Mouse (Mus musculus) left cerebral cortex, adult 9 months (tissue): Measurements from ENCODE around the gene Pramel7.
"Not testable (repeated sequence)": the region's sequence is repeated elsewhere in the genome, so short reads cannot be mapped to it uniquely, and the experiment has no call there.

Experiments used
- DNase-seq, 2 experiments: peaks; one replicate each; pipeline ENCODE4 v3.0.0; 2022; ENCODE audit warnings: low spot score in 2 of 2

Pramel7 gene

DNA sequence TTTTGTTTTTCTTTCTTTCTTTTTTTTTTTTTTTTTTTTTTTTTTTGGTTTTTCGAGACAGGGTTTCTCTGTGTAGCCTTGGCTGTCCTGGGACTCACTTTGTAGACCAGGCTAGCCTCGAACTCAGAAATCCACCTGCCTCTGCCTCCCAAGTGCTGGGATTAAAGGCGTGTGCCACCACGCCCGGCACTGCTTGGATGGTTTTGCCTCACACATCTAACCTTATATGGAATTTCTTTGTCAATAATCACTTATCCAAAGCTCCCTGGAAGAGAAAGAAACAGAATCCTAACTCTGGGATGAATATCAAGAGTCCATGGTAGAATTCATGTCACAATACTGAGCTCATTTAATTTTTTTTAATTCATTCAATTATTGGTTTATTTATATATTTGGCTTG is at the start of gene Pramel7:
TSS of gene Pramel7 (minus strand) at position 101 of the 400 bp plus-strand sequence.
- not testable (repeated sequence) for DNase-seq

DNA sequence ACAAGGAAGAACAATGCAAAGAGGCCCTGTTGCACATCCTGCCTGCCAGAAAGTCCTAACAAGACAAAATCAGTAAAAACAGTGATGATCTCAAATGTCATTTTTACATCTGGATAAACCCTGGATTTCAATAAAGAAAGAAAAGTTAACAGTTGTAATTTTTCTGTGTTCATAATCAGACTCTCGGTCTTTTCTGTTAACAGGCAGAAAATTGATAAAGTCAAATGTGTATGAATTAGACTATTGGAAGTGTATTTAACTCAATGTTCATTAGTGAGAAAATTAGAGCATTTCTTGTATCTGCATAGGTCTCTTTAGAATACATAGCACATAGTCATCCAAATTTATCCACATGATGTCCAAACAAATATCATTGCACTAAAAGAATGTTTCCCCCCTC is 48.5 kb upstream of the Pramel7 start, which contains the start of gene Olfr1128:
TSS of gene Olfr1128 (minus strand) at position 101 of the 400 bp plus-strand sequence.
- DNase-seq, result no peak

DNA sequence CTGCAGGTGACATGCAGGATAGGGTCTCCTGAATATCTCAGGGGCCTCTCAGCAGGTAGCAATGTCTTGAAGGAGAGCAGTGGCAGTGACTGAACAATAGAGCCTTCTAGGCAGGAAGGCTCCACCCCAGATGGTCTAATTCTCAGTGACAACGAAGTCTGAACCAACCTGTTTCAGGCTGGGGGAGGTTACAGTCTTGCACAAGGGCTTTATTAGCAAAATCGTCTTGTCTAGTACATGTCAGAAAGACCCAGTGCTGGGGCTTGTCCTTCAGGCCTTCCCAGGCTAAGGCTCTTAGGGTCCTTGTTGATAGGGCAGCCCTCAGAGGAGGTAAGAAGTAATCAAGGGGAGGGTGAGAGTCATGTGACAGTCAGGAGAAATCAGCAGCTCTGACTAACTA is 37.9 kb upstream of the Pramel7 start:
- no peak for DNase-seq

DNA sequence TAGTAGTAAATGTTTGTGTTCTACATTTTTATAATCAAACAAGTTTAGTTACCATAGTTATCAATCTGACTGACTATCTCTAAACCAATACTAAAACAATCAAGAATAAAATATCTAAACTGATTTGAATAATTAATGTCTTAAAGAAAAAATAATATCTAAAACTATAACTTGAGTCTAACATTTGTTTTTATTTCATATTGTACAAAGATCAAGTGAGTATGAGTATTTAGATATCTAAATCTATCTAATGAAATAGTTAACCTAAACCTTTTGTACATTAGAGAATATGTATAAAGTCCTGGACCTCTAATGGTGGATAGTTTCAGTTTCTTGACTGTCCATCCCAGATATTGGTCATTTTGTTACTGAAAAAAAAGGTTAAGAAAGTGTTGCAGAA is 34.6 kb upstream of the Pramel7 start, which contains the start of gene Olfr153:
TSS of gene Olfr153 (plus strand) at position 301 of the 400 bp plus-strand sequence.
- DNase-seq, result no peak

DNA sequence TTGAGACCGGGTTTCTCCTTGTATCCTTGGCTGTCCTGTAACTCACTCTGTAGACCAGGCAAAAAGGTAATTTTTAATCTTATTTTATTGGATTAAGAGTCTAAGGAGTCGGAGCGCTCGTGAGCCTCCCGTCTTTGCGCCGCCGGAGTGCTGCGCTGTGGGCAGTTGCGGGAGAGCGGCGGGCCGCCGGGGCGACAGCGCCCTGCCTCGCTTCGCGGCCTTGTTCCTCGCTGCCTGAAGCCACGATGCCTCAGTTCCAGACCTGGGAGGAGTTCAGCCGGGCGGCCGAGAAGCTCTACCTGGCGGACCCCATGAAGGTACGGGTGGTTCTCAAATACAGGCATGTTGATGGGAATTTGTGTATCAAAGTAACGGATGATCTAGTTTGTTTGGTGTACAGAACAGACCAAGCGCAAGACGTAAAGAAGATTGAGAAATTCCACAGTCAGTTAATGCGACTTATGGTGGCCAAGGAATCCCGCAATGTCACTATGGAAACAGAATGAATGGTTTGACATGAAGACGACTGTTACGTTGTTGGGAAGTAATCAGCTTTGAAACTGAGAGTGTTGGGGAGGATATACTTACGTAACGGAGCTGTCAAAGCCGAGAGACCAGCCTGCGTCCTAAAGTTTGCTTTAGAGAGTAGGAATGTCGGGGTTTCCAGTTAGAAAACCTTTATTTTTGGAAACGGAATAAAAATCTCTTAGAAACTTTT is 29.2 kb upstream of the Pramel7 start:
- DNase-seq, result peak in 1 of 2 experiments; percentile 5

DNA sequence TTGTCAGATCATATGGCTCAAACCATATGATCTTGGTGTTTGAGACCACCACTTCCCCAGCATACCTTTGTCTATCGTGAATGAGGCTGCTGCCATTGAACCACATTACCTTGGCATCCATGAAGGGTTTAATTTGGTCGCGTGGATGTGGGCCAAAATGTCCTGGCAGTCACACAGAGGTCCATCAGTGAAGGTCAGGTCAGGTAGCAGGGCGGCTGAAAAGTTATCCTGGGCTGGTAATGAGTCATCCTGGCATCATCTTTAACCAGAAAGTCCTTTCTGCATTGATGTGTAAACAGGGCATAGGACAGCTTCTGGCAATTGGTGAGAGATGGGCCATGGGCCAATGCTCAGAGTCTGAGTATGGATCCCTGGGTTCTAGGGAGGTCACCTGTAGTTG is 23.8 kb upstream of the Pramel7 start:
- no peak for DNase-seq

DNA sequence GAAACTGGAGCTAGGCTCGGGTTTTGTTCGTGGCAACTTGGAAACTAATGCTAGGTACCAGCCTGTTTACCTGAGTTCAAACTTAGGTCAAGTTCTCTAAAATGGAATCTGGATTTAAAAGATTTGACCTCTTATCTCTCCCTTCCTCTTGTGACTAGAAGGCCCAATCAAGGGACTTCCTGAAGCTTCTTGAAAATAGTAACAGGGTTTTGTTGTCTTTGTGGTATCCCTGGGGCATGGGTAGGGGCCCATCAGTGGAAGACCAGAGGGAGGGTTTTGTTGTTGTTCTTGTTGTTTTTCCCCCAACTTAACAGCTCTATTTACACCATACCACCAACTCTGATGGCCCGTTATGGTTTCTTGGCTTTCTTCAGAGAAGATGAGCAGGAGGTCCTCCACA is 19.7 kb upstream of the Pramel7 start:
- no peak for DNase-seq

DNA sequence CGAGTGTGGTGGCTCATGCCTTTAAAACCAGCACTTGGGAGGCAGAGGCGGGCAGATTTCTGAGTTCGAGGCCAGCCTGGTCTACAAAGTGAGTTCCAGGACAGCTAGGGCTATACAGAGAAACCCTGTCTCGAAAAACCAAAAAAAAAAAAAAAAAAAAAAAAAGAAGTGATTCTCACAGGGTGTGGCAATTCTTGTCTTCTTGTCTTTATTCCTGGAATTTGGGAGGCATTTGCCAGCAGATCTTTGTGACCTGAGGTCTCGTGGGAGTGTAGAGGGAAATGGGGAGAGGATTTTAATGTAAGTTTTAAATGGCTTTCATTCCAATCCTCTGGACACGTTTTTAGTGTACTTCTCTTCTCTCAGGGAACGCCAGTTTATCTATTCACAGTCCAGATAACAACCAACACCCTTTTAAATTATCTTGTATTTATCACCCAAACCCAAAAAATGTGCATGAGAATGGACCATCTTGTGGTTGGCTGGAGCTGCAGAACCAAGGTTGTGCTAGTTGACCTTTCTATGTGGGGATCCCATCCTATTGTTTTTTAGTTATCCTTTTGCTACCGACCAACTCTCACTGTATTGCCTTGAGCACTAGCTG is 18.7 kb upstream of the Pramel7 start:
- no peak for DNase-seq

DNA sequence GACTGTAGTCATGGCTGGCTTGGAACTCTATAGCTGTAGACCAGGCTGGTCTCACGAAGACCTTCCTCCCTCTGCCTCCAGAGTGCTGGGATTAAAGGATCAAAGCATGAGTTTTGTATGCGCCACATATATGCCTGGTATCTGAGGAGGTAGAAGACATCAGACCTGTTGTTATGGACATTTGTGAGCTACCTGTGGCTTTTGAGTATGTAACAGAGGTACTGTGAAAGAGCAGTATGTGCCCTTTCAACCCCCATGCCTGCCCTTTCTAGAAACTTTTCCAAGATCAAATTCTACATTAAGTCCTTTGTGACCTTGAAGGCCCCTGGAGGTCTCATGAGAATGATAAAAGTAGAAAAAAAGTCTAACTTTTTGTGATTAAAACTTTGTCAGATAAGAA is 18.2 kb upstream of the Pramel7 start:
- no peak for DNase-seq

DNA sequence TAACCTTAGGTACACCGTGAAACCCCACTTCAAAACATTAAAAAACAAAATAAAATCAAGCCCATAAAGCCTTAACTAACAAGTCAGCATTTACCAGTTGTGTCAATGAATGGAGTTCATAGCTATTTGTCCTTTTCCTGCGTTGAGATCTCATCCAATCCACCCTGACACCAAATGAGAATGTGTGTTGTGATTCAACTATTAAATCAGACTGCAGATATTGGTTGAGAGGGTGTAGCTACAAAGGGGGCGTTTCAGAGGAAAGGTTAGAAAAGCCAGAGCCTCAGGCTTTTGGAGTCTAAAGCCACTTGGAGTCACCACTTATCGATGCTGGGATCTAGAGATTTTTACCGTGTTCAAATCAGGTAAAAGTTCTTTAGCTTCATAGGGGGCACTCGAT is 9.4 kb upstream of the Pramel7 start, which contains the start of gene Pramel6:
TSS of gene Pramel6 (plus strand) at position 301 of the 400 bp plus-strand sequence.
- DNase-seq, result no peak

DNA sequence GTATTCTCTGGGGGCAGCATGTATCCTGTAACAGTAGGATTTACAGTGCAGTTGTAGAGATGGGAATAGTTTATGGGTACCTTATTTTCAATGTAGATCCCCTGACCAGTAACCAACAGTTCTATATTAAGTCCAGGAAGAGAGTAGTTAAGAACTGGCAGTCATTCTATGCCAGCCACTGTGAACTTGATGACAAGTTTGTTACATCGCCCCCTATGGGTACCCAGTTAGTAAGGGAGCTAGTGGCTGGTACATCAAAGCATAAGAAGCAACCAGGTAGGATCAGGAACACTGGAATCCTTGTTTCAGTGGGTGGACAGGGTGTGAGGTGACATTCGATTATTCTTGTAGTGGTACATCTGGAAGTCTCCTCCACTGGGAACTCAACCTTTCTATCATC is 14.6 kb downstream of the Pramel7 start:
- DNase-seq, result no peak

DNA sequence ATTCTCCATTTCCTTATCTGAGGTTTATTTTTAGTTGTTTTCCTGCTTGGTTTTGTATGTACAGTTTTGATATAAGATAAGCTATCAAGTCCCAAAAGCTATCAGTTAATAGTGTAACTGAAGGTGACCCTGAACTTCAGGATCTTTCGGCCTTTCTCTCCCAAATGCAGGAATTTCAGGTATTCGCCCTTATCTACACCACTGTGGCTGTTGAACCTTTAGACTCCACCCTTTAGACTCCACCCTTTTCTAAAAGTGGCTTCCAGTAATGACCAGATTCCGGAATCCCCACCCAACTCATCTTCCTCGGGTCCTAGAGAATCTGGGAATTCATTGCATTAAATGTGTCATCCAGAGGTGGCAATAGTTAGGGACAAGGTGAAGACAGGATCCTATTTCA is 15.7 kb downstream of the Pramel7 start:
- DNase-seq, result no peak

DNA sequence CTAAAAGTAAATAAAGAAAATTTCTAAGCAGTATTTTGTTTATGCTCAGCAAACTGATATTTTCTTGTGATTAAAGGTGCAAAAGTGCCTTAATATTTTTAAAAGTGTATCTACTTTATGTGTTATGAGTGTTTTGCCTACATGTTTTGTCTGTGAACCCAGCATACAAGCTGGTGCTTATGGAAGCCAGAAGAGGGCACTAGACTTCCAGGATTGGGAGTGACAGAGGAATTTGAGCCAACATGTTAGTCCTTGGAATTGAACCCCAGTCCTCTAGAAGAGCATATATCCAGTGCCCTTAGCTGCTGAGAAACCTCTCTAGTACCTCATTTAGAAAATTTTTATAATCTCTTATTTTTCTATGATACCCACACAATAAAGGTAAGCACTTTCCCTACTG is 16.7 kb downstream of the Pramel7 start:
- DNase-seq, result no peak

DNA sequence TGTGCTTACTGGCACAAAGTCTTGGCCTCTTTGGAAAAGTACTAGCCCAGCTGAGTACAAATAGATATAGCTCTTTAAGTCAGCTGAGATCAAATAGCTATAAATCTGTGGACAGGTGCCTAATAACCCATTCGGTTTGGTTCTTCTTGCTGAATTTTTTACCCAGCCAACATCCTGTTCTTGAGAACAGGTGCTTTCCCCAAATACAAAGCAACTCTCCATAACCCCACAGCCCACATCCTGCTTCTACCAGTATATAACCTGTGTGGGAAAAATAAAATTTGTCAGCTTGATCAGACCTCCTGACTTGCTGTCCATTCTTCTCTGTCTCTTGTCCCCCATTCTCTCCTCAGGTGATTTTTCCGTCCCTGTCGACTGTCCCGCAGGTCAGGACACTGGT is 35.1 kb downstream of the Pramel7 start:
- no peak for DNase-seq

DNA sequence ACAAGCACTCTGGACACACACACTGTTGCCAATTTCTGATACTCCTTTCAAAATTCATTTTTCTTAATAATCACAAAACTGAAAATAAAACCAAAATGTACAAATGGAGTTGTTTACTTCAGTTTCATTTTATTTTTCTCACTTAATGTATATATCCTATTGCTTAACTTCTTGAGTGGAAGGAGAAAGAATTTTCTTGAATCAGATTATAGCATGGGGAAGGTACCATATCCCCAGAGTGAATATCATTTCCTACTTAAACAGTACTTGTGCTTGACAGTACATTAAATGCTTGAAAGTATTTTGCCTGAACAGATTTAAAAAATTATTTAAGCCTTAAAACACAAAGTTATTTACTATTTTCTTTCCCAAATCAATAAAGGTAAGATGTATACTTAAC is 43.2 kb downstream of the Pramel7 start, which contains the start of gene Olfr1126:
TSS of gene Olfr1126 (plus strand) at position 301 of the 400 bp plus-strand sequence.
- no peak for DNase-seq
